In genomic region chr8:98706122-98706521, GRCm38 (mm10) we compare ENCODE assay signal across 23 mouse cellular contexts.
DNase-seq lines count a peak whose midpoint lies in the region; ATAC-seq and TF ChIP-seq lines count a peak whose summit lies in the region.
"Had no signal": no experiment of that assay in that cellular context is flagged by ENCODE, and none has a peak within 500 bp of the region (broad histone marks: within the 10 kb centered on the region; RNA-seq: fewer than 3 reads in every experiment).

No protein-coding gene starts in this region.

- ATAC-seq in forebrain, embryonic 12.5 days (ENCODE audit: low FRiP score): peak; percentile 75; the same call in 1 of the 2 replicates
- ATAC-seq in forebrain, embryonic 16.5 days: no peak
- ATAC-seq in midbrain, embryonic 11.5 days (ENCODE audit: low FRiP score): 0 out of 2 replicates have a peak, but pooled peaks have one; percentile 27
- no peak for ATAC-seq in lung, postnatal 0 days
- ATAC-seq: Patski had no signal

- no peak for TF ChIP-seq CTCF in lung, postnatal 0 days (IDR thresholded peaks at IDR 0.05)

- no peak for TF ChIP-seq EP300 in lung, postnatal 0 days (IDR thresholded peaks at IDR 0.05)

- H3K36me3 ChIP-seq in forebrain, embryonic 12.5 days (replicated peaks): no peaks in the 10 kb centered on the region
- H3K36me3 ChIP-seq in forebrain, embryonic 16.5 days (ENCODE audit: control insufficient read depth, insufficient read depth): no peaks in the 10 kb centered on the region
- H3K36me3 ChIP-seq in midbrain, embryonic 11.5 days (ENCODE audit: control insufficient read depth, insufficient read depth, low read length): no peaks in the 10 kb centered on the region
- H3K36me3 ChIP-seq in midbrain, embryonic 10.5 days: no peaks in the 10 kb centered on the region
- no peaks in the 10 kb centered on the region for H3K36me3 ChIP-seq in lung, postnatal 0 days (ENCODE audit: insufficient read depth, low read length)
- H3K36me3 ChIP-seq: embryonic facial prominence, embryonic 15.5 days; forebrain, embryonic 10.5 days; heart, embryonic 15.5 days; hindbrain, embryonic 15.5 days had no signal

- H3K27ac ChIP-seq in forebrain, embryonic 12.5 days: no peak overlapping the region
- H3K27ac ChIP-seq in forebrain, embryonic 16.5 days (ENCODE audit: low read length): no peak overlapping the region
- H3K27ac ChIP-seq in midbrain, embryonic 11.5 days (ENCODE audit: low read depth, low read length): no peak overlapping the region
- no peak overlapping the region for H3K27ac ChIP-seq in midbrain, embryonic 10.5 days (replicated peaks)
- H3K27ac ChIP-seq in lung, postnatal 0 days (ENCODE audit: low read length): no peak overlapping the region
- H3K27ac ChIP-seq: embryonic facial prominence, embryonic 15.5 days; forebrain, embryonic 10.5 days; heart, adult 2 months; heart, embryonic 15.5 days; hindbrain, embryonic 15.5 days had no signal

- no peaks in the 10 kb centered on the region for H3K27me3 ChIP-seq in forebrain, embryonic 12.5 days
- no peaks in the 10 kb centered on the region for H3K27me3 ChIP-seq in forebrain, embryonic 16.5 days (replicated peaks; ENCODE audit: control insufficient read depth, insufficient read depth, low read length)
- H3K27me3 ChIP-seq in midbrain, embryonic 11.5 days (ENCODE audit: control insufficient read depth, insufficient read depth, low read length): no peaks in the 10 kb centered on the region
- no peaks in the 10 kb centered on the region for H3K27me3 ChIP-seq in midbrain, embryonic 10.5 days (ENCODE audit: low read depth, poor library complexity, severe bottlenecking)
- no peaks in the 10 kb centered on the region for H3K27me3 ChIP-seq in lung, postnatal 0 days (replicated peaks; ENCODE audit: insufficient read depth, low read length)
- H3K27me3 ChIP-seq: embryonic facial prominence, embryonic 15.5 days; heart, embryonic 15.5 days; hindbrain, embryonic 15.5 days; Patski had no signal

- 4% methylated on average over 4 of the region's 4 CpGs for WGBS in forebrain, embryonic 12.5 days
- WGBS in forebrain, embryonic 16.5 days: 5% methylated on average over 4 of the region's 4 CpGs
- 11% methylated on average over 4 of the region's 4 CpGs for WGBS in midbrain, embryonic 11.5 days
- WGBS in midbrain, embryonic 10.5 days: 13% methylated on average over 4 of the region's 4 CpGs
- 58% methylated on average over 4 of the region's 4 CpGs for WGBS in lung, postnatal 0 days

- 0 out of 2 replicates have a peak, but pooled peaks cover 4% of the 10 kb centered on the region for H3K4me1 ChIP-seq in forebrain, embryonic 12.5 days
- H3K4me1 ChIP-seq in forebrain, embryonic 16.5 days (replicated peaks; ENCODE audit: control insufficient read depth, insufficient read depth, low read length): no peaks in the 10 kb centered on the region
- no peaks in the 10 kb centered on the region for H3K4me1 ChIP-seq in midbrain, embryonic 11.5 days (ENCODE audit: control insufficient read depth, insufficient read depth, low read length)
- H3K4me1 ChIP-seq in midbrain, embryonic 10.5 days: 0 out of 2 replicates have a peak, but pooled peaks cover 6% of the 10 kb centered on the region
- H3K4me1 ChIP-seq in lung, postnatal 0 days (ENCODE audit: insufficient read depth, low read depth, low read length): no peaks in the 10 kb centered on the region
- H3K4me1 ChIP-seq: embryonic facial prominence, embryonic 15.5 days; heart, embryonic 15.5 days; hindbrain, embryonic 15.5 days had no signal

- no peak overlapping the region for H3K4me3 ChIP-seq in forebrain, embryonic 12.5 days (replicated peaks)
- H3K4me3 ChIP-seq in forebrain, embryonic 16.5 days (replicated peaks; ENCODE audit: low read length): no peak overlapping the region
- H3K4me3 ChIP-seq in midbrain, embryonic 11.5 days (ENCODE audit: low read depth, low read length): no peak overlapping the region
- H3K4me3 ChIP-seq in midbrain, embryonic 10.5 days: no peak overlapping the region
- no peak overlapping the region for H3K4me3 ChIP-seq in lung, postnatal 0 days (ENCODE audit: low read depth, low read length)
- H3K4me3 ChIP-seq: embryonic facial prominence, embryonic 15.5 days; erythroblast, embryonic 14.5 days; forebrain, embryonic 10.5 days; heart, adult 2 months; heart, embryonic 15.5 days; hindbrain, embryonic 15.5 days had no signal

- H3K4me2 ChIP-seq in forebrain, embryonic 12.5 days: no peak overlapping the region
- H3K4me2 ChIP-seq in forebrain, embryonic 16.5 days (ENCODE audit: low read length): no peak overlapping the region
- H3K4me2 ChIP-seq in midbrain, embryonic 11.5 days: no peak overlapping the region
- H3K4me2 ChIP-seq in lung, postnatal 0 days (replicated peaks; ENCODE audit: low read depth, low read length): no peak overlapping the region
- H3K4me2 ChIP-seq: embryonic facial prominence, embryonic 15.5 days; heart, embryonic 11.5 days; heart, embryonic 15.5 days; hindbrain, embryonic 15.5 days had no signal

- H3K9me3 ChIP-seq in forebrain, embryonic 12.5 days: no peaks in the 10 kb centered on the region
- H3K9me3 ChIP-seq in forebrain, embryonic 16.5 days (ENCODE audit: control insufficient read depth, low read length): no peaks in the 10 kb centered on the region
- no peaks in the 10 kb centered on the region for H3K9me3 ChIP-seq in midbrain, embryonic 11.5 days (ENCODE audit: control insufficient read depth, low read length)
- H3K9me3 ChIP-seq in midbrain, embryonic 10.5 days (replicated peaks): no peaks in the 10 kb centered on the region
- no peaks in the 10 kb centered on the region for H3K9me3 ChIP-seq in lung, postnatal 0 days (ENCODE audit: low read length)
- H3K9me3 ChIP-seq: embryonic facial prominence, embryonic 15.5 days; forebrain, embryonic 10.5 days; heart, embryonic 15.5 days; hindbrain, embryonic 15.5 days had no signal

- no peak overlapping the region for H3K9ac ChIP-seq in forebrain, embryonic 12.5 days
- H3K9ac ChIP-seq in forebrain, embryonic 16.5 days (replicated peaks; ENCODE audit: low read depth, low read length): no peak overlapping the region
- no peak overlapping the region for H3K9ac ChIP-seq in midbrain, embryonic 11.5 days (ENCODE audit: low read length)
- H3K9ac ChIP-seq in lung, postnatal 0 days (replicated peaks; ENCODE audit: low read depth): no peak overlapping the region
- H3K9ac ChIP-seq: embryonic facial prominence, embryonic 15.5 days; heart, embryonic 15.5 days; hindbrain, embryonic 15.5 days had no signal

- DNase-seq in midbrain, embryonic 11.5 days (ENCODE audit: low spot score, missing footprints): no peak
- DNase-seq in midbrain, embryonic 10.5 days (ENCODE audit: low spot score): no peak
- DNase-seq in R1 (ENCODE audit: low read depth, low spot score): peak; percentile 21
- DNase-seq in retina, postnatal 1 day: peak; percentile 2
- no peak for DNase-seq in lung, postnatal 0 days (ENCODE audit: low spot score)
- DNase-seq: adrenal gland, adult 8-10 months; adrenal gland, postnatal 36 days; cerebellum, adult 11 months; cerebellum, adult 8-10 months; cerebellum, postnatal 14 days; embryo, embryonic 11 days; gastrocnemius, postnatal 14 days; heart, adult 2 months; heart, postnatal 14 days had no signal

Comparison
In these comparisons a context has a peak if more than half of its experiments do, and no peak if none do; other contexts are left out.
1. ATAC-seq: peak in forebrain, embryonic 12.5 days (single experiment) and midbrain, embryonic 11.5 days (single experiment); none in forebrain, embryonic 16.5 days (single experiment) and lung, postnatal 0 days (single experiment).
2. DNase-seq: peak in R1 (single experiment) and retina, postnatal 1 day (single experiment); none in midbrain, embryonic 11.5 days (single experiment), midbrain, embryonic 10.5 days (single experiment) and lung, postnatal 0 days (single experiment).